Mouse (Mus musculus): ENCODE measurements around the gene Mrnip.

Gene Mrnip

DNA sequence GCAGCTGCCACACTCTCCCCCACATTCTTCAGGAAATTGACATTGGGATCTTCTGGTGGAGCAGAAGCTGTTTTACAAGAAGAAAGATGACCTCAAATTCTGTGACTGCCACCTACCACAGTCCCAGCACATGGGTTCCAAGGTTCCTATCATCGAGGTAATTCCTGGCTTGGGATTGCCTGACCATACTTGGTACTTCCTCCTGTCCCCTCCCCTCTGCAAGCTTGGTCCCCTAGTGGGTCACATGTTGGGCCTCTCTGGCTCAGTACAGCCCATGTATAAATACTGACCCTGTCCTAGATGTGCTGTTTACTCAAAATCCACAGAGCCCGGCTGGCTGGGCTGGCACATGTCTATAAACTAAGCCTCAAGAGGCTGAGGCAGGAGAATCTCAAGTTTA is 31.8 kb downstream of the Mrnip start:
- no peak for DNase-seq

DNA sequence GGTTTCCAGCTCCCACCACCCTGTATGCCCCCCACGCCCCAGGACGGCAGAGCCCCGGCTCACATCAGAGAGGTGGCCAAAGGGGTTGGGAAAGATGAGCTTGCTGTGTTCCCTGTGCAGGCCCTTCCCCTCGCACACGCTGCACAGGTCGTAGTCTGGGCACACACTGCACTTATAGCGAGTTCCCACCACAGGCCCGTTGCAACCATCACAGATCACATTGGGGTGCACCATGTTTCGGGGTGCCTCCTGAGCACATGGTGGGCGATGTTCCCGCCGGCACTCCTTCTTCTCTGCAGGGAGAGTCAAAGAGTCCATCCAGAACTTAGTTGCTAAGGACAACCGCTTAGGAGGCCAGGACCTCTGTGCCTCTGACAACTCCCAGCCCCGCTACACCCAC is 33.1 kb downstream of the Mrnip start:
- no peak for DNase-seq

- DNase-seq = no peak
Measured at GRCm38 (mm10) chr11:50208039-50208438, 33.8 kb downstream of the Mrnip start.

- peak; percentile 95 to 98 for DNase-seq
Measured at GRCm38 (mm10) chr11:50210101-50210504, 35.9 kb downstream of the Mrnip start.

GRCm38 (mm10) chr11:50210505-50211151 is 36.4 kb downstream of the Mrnip start, which contains the start of the genes Sqstm1 and Mgat4b:
TSS of gene Sqstm1 (minus strand) at chr11:50210827.
TSS of gene Mgat4b (plus strand) at chr11:50210890.
- DNase-seq = peak; percentile 84 to 86

DNA sequence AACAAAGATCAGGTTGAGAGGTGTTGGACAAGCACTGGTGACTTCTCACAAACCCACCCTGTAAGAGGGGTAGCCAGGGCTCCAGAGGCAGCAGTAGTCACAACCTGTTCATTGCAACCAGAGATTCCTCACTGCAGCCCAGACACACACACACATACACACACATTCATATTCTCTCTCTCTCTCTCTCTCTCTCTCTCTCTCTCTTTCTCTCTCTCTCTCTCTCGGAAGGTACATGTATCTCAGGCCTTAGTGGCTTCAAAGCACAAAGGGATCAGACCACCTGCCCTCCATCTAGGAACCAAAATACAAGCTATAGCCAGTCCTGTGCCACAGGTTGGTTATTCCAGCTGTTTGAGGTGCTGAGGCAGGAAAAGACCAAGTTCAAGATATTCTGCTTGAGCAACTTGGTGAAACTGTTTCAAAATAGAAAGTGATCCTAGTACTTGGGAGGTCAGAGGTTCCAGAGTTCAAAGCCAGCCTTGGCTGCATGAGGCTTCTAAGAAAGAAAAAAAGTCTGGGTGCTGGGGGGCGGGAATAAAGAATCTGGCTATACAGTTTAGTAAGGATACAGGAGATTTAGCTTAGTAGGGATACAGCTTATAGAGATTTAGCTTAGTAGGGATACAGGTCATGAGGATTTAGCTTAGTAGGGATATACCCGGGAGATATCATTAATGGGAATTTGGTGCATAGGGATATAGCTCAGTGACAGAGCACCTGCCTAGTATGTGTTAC is 37.2 kb downstream of the Mrnip start:
- no peak for DNase-seq

GRCm38 (mm10) chr11:50212060-50212739 is 38.0 kb downstream of the Mrnip start:
- DNase-seq = no peak

DNA sequence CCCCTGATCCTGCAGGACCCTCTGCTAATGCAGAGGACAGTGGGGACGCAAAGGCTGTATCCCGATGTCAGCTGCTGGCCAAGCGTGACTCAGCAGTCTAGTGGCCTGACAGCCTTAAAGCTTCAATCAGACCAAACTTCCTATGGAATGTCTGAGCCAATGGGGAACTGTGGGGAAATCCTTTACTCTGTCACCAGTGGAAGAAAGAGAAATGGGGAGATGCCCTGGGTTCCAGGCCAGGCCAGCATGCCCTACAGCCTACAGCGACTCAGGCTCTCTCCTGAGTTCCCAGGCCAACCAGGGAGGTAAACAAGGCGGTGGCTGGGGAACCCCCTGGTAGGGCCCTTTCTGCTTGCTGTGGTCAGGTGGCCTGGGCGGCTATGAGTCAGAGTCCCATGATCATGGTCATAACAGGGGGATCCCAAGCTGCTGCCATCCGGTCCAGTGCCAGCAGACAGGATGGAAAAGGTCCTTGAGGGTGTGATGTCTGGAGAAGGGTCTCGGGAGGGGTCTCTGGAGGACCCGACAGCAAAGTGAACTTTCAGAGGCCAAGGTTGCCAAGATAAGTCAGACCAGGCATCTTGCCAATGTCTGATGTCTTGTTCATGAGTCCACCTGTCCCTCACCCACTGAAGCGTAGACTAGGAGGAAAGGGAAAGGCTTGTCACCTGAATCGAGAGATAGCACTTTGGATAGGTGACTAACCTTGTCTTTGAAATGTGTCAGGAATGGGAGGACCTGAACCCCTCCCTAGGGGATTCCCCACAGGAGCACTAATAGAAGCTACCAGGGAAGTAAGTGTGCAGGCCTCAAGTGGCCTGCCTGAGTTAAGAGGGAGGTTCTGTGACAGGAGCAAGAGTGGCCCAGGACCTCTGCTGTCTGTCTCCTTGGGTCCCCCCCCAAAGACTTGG is 38.9 kb downstream of the Mrnip start:
- DNase-seq = peak; percentile 65 to 73

DNA sequence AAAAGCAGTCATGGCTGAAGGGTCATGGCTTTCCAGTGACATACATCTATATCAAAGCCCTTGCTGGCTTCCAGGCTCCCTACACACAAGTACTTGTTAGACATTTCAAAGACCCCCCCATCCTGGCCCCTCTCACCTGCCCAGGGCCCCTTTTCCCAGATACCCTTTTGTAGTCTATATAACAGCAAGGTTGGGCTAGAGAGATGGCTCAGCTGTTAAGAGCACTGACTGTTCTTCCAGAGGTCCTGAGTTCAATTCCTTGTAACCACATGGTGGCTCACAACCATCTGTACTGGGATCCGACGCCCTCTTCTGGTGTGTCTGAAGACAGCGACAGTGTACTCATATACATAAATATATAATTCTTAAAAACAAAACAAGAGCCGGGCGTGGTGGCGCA is 40.4 kb downstream of the Mrnip start:
- DNase-seq = no peak

DNA sequence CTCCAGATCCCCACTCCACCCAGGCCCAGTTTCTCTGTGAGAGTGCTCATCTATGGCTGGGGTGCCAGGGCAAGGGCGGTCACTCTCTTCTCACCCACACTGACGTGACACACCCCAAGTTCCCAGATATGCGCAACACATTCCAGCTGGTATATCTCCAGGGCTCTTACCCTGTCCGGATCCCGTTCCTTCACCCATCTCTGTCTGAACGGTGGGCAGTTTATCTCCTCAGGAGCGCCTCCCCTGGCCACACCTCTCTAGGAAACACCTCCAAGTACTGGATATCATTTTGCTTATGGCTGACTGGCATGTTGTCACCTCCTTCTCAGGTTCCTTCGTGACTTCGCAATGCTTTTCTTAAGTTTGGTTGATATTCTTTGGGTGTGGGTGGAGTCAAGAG is 41.4 kb downstream of the Mrnip start:
- DNase-seq = no peak

DNA sequence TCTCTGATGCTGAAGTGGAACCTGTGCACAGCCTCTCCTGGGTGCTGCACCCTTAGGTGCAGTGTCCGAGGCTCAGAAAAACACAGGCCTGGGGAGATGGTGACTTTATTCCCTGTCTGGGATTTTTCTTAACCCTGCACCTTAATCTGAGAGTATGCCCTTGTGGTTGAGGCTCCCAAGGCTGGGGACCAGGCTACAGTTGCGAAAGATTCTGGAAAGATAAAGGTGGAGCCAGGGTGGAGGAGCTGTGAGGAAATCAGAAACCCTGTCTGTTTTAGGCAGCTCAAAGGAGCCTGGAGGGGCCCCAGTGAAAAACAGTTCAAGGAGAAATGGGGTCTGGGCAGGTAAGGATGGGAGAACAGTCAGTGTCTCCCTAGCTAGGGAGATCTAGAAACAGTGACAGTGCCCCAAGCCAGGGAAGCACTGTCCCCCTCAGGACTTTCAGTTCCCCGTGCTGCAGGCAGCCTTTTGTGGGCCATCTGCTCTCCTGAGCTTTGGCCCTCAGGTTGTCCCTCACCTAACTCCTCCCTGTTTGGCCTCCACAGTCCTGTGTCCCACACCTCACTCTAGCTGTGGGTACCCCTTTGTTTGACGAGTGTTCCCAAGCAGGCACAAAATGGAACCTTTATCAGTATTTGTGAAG is 42.6 kb downstream of the Mrnip start:
- no peak for DNase-seq

DNA sequence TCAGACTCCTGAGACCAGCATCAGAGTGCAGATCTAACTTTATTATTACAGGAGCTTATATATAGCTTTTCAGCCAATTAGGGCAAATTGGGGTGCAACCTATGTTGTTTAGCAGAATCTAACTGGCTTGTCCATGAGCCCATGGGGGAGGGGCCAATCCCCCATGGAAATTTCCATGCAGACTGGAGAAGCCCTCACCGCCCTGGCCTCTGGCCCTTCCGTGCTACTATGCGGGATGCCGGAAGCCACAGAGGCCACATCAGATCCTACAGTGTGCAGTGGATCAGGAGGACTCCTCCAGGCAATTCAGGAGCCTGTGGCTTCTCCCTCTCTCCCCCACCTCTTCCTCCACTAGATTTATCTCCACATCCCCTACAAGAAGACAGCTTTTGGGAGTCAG is 43.6 kb downstream of the Mrnip start:
- DNase-seq = peak in 1 of 2 experiments; percentile 29

- DNase-seq = no peak
Measured at GRCm38 (mm10) chr11:50219833-50220232, 45.6 kb downstream of the Mrnip start.

GRCm38 (mm10) chr11:50222559-50223276 is 48.5 kb downstream of the Mrnip start:
- DNase-seq = no peak

- peak in 1 of 2 experiments; percentile 41 for DNase-seq
Measured at GRCm38 (mm10) chr11:50223783-50224662, 49.8 kb downstream of the Mrnip start.

DNA sequence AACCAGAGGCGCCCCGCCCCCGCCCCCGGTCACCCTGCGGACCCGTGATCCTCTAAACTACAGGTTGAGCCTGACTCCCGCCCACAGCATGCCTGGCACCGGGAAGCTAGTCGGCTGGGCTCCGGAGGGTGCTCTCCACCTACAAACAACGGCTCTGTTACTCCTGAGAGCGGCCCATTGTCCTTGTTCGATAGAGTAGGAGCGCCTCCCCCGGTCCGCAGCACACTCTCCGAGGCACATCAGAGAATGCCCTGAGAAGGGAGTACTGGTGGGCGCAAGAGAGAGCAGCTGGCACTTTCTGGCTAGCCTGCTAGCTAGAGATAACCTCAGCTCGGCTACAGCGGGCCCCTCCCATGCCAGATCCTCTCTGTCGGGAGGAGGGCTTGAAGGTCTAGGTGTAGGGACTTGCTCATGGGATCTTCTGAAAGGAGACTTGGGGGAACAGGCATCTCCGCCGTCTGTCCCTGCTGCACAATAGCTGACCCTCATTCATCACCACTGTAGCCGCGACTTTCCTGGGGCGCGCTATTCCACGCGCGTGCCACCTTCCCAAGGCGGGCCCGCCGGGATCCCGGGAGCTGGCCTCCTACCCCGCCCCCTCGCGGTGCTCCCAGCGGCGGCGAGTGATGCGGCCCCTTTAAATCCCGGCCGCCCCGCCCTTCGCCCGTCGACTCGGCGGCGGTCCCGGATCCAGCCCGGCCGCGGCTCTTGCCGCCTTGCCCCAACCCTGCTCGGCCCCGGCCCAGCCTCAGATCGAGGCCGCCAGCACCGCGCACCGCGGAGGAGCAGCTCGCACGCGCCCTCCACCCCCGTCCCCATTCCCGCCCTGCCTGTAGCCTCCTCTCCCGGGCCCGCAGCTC is 50.7 kb downstream of the Mrnip start:
- DNase-seq = peak; percentile 87 to 93

GRCm38 (mm10) chr11:50225611-50226378 is 51.6 kb downstream of the Mrnip start:
- peak; percentile 69 to 71 for DNase-seq

DNA sequence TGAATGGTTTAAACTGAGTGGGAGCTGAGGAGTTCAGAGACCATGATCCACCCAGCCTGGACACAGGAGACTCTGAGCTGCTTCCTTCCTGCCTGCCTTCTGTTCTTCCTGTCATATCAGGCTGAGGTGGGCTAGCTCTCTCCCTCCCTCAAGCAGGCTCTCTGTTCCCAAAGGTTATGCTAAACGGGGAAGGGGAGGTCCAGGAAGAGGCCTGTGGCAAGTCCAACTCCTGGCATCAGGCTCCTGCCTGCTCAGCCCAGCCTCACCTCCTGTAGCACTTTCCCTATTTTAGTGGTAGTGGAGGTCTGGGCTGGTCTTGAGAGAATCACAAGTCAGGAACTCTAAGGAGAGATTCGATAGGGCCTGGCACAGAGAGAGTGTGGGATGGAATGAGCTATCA is 52.2 kb downstream of the Mrnip start:
- peak in 1 of 2 experiments; percentile 39 for DNase-seq

Data from cerebellum, postnatal 14 days (tissue).